In genomic region chr3:28562612-28563332, GRCm38 (mm10) we compare ENCODE assay signal across 7 mouse cellular contexts.
DNase-seq lines count a peak whose midpoint lies in the region; ATAC-seq lines count a peak whose summit lies in the region.

No protein-coding gene starts in this region.

- H3K9me3 ChIP-seq in midbrain, embryonic 10.5 days (replicated peaks) = no peaks in the 10 kb centered on the region
- H3K9me3 ChIP-seq in midbrain, embryonic 15.5 days = no peaks in the 10 kb centered on the region
- H3K9me3 ChIP-seq in embryonic facial prominence, embryonic 11.5 days (replicated peaks; ENCODE audit: control insufficient read depth, low read length) = no peaks in the 10 kb centered on the region
- H3K9me3 ChIP-seq in limb, embryonic 10.5 days (replicated peaks) = no peaks in the 10 kb centered on the region; the same call in 1 of the 2 replicates

- intact Hi-C loops in left cerebral cortex, postnatal 4 days (cut with DNase I) = no loop called here

- H3K27ac ChIP-seq in midbrain, embryonic 10.5 days (replicated peaks) = no peak overlapping the region
- H3K27ac ChIP-seq in midbrain, embryonic 15.5 days = no peak overlapping the region
- H3K27ac ChIP-seq in embryonic facial prominence, embryonic 11.5 days (replicated peaks; ENCODE audit: low read depth, low read length) = no peak overlapping the region
- no peak overlapping the region for H3K27ac ChIP-seq in limb, embryonic 10.5 days

- no peak overlapping the region for H3K4me2 ChIP-seq in midbrain, embryonic 15.5 days
- H3K4me2 ChIP-seq in embryonic facial prominence, embryonic 11.5 days (ENCODE audit: low read depth, low read length) = no peak overlapping the region

- no peaks in the 10 kb centered on the region for H3K36me3 ChIP-seq in midbrain, embryonic 10.5 days
- peaks cover 15% of the 10 kb centered on the region; the same call in 1 of the 2 replicates for H3K36me3 ChIP-seq in midbrain, embryonic 15.5 days (replicated peaks)
- H3K36me3 ChIP-seq in embryonic facial prominence, embryonic 11.5 days (replicated peaks; ENCODE audit: control insufficient read depth, insufficient read depth, low read depth, low read length) = no peaks in the 10 kb centered on the region
- H3K36me3 ChIP-seq in limb, embryonic 10.5 days = no peaks in the 10 kb centered on the region

- H3K9ac ChIP-seq in midbrain, embryonic 15.5 days = no peak overlapping the region
- H3K9ac ChIP-seq in embryonic facial prominence, embryonic 11.5 days (replicated peaks; ENCODE audit: low read length) = no peak overlapping the region

- H3K27me3 ChIP-seq in midbrain, embryonic 10.5 days (ENCODE audit: low read depth, poor library complexity, severe bottlenecking) = no peaks in the 10 kb centered on the region
- no peaks in the 10 kb centered on the region for H3K27me3 ChIP-seq in midbrain, embryonic 15.5 days (replicated peaks)
- no peaks in the 10 kb centered on the region for H3K27me3 ChIP-seq in embryonic facial prominence, embryonic 11.5 days (ENCODE audit: control insufficient read depth, insufficient read depth, low read length)
- 0 out of 2 replicates have a peak, but pooled peaks cover 6% of the 10 kb centered on the region for H3K27me3 ChIP-seq in limb, embryonic 10.5 days (ENCODE audit: low read depth, poor library complexity, severe bottlenecking)

- no peak for ATAC-seq in midbrain, embryonic 15.5 days (replicated peaks)
- peak; percentile 49 for ATAC-seq in activated CD4-positive, CD25-positive, alpha-beta regulatory T cell, adult 4 months
- ATAC-seq in embryonic facial prominence, embryonic 11.5 days (replicated peaks; ENCODE audit: insufficient number of reproducible peaks, low FRiP score, low TSS enrichment, low read depth) = no peak

- no peak overlapping the region for H3K4me3 ChIP-seq in midbrain, embryonic 10.5 days
- no peak overlapping the region for H3K4me3 ChIP-seq in midbrain, embryonic 15.5 days
- no peak overlapping the region for H3K4me3 ChIP-seq in embryonic facial prominence, embryonic 11.5 days (ENCODE audit: low read depth, low read length)
- no peak overlapping the region for H3K4me3 ChIP-seq in limb, embryonic 10.5 days

- 0 out of 2 replicates have a peak, but pooled peaks cover 4% of the 10 kb centered on the region for H3K4me1 ChIP-seq in midbrain, embryonic 10.5 days
- peaks cover 10% of the 10 kb centered on the region for H3K4me1 ChIP-seq in midbrain, embryonic 15.5 days
- H3K4me1 ChIP-seq in embryonic facial prominence, embryonic 11.5 days (ENCODE audit: control insufficient read depth, insufficient read depth, low read length) = no peaks in the 10 kb centered on the region
- peaks cover 11% of the 10 kb centered on the region for H3K4me1 ChIP-seq in limb, embryonic 10.5 days

- 72% methylated on average over 10 of the region's 10 CpGs for whole genome bisulfite sequencing in midbrain, embryonic 10.5 days
- 71% methylated on average over 10 of the region's 10 CpGs for WGBS in midbrain, embryonic 15.5 days
- WGBS in embryonic facial prominence, embryonic 11.5 days = 68% methylated on average over 10 of the region's 10 CpGs
- 74% methylated on average over 10 of the region's 10 CpGs for WGBS in limb, embryonic 10.5 days

- peak; percentile 40 for DNase-seq in midbrain, embryonic 10.5 days (ENCODE audit: low spot score)
- DNase-seq in embryonic facial prominence, embryonic 11.5 days (ENCODE audit: low spot score) = peak; percentile 63
- peak; percentile 53 for DNase-seq in limb, embryonic 10.5 days (ENCODE audit: low spot score)
- DNase-seq in thymus, postnatal 25 days = peak; percentile 31
- no peak for DNase-seq in left cerebral cortex, postnatal 4 days
